In the genomic region with DNA sequence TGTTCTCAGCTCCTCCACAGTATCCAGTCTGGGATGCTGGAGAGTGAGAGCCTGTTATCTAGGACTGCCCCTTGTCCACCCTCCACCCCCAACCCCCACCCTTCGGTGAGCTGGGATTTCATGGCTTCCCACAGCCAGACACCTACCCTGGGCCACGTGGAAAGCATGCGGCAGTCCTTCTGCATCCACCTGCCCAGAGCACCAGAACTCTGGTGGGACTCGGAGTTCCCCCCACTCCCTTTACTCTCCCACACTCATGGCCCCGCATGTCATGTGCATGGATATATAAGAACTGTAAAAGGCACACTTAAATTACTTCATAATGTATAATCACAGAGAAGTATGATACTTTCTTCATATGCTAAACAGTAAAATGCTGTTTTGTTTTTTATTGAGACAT, we compare ENCODE assay signal across 30 mouse cellular contexts.
"Had no signal": no experiment of that assay in that cellular context is flagged by ENCODE, and none has a peak within 500 bp of the region (broad histone marks: within the 10 kb centered on the region; RNA-seq: fewer than 3 reads in every experiment).

No protein-coding gene starts in this region.

- DNase-seq: left cerebral cortex, postnatal 4 days; liver; liver, embryonic 13.5 days; liver, postnatal 0 days; lung, adult 18-20 months; lung, adult 2 months; lung, embryonic 14.5 days; lung, postnatal 10 days; lung, postnatal 14 days; lung, postnatal 36 days; lung, postnatal 4 days; midbrain, embryonic 14.5 days had no signal

- H3K4me2 ChIP-seq: limb, embryonic 12.5 days; limb, embryonic 13.5 days; limb, embryonic 15.5 days; liver, embryonic 11.5 days; liver, embryonic 12.5 days; liver, embryonic 13.5 days; liver, embryonic 15.5 days; lung, embryonic 14.5 days; lung, embryonic 15.5 days; midbrain, embryonic 11.5 days; midbrain, embryonic 12.5 days; midbrain, embryonic 13.5 days; midbrain, embryonic 15.5 days; neural tube, embryonic 12.5 days had no signal

- H3K36me3 ChIP-seq: limb, embryonic 10.5 days; limb, embryonic 12.5 days; limb, embryonic 13.5 days; limb, embryonic 15.5 days; liver, embryonic 12.5 days; liver, embryonic 13.5 days; liver, embryonic 15.5 days; lung, embryonic 15.5 days; midbrain, embryonic 10.5 days; midbrain, embryonic 12.5 days; midbrain, embryonic 13.5 days; midbrain, embryonic 15.5 days; neural tube, embryonic 12.5 days had no signal

- H3K4me1 ChIP-seq: limb, embryonic 10.5 days; limb, embryonic 12.5 days; limb, embryonic 13.5 days; limb, embryonic 15.5 days; liver, embryonic 12.5 days; liver, embryonic 13.5 days; liver, embryonic 15.5 days; lung, embryonic 15.5 days; megakaryocyte, embryonic 14.5 days; midbrain, embryonic 10.5 days; midbrain, embryonic 12.5 days; midbrain, embryonic 13.5 days; midbrain, embryonic 15.5 days; neural tube, embryonic 12.5 days had no signal

- H3K27ac ChIP-seq: limb, embryonic 10.5 days; limb, embryonic 12.5 days; limb, embryonic 13.5 days; limb, embryonic 15.5 days; liver, embryonic 12.5 days; liver, embryonic 13.5 days; liver, embryonic 14.5 days; liver, embryonic 15.5 days; lung, embryonic 15.5 days; macrophage; midbrain, embryonic 10.5 days; midbrain, embryonic 12.5 days; midbrain, embryonic 13.5 days; midbrain, embryonic 15.5 days; neural tube, embryonic 12.5 days had no signal

- H3K27me3 ChIP-seq: limb, embryonic 12.5 days; limb, embryonic 13.5 days; limb, embryonic 15.5 days; liver, embryonic 12.5 days; liver, embryonic 13.5 days; liver, embryonic 15.5 days; lung, embryonic 15.5 days; megakaryocyte, embryonic 14.5 days; midbrain, embryonic 12.5 days; midbrain, embryonic 13.5 days; midbrain, embryonic 15.5 days; neural tube, embryonic 12.5 days had no signal

- H3K4me3 ChIP-seq: limb, embryonic 10.5 days; limb, embryonic 12.5 days; limb, embryonic 13.5 days; limb, embryonic 15.5 days; liver, embryonic 12.5 days; liver, embryonic 13.5 days; liver, embryonic 15.5 days; lung, embryonic 15.5 days; megakaryocyte, embryonic 14.5 days; midbrain, embryonic 10.5 days; midbrain, embryonic 12.5 days; midbrain, embryonic 13.5 days; midbrain, embryonic 15.5 days; myocyte; neural tube, embryonic 12.5 days had no signal

- H3K9ac ChIP-seq: limb, embryonic 12.5 days; limb, embryonic 13.5 days; limb, embryonic 15.5 days; liver, embryonic 12.5 days; liver, embryonic 13.5 days; liver, embryonic 14.5 days; liver, embryonic 15.5 days; liver, postnatal 0 days; lung, embryonic 14.5 days; lung, embryonic 15.5 days; midbrain, embryonic 12.5 days; midbrain, embryonic 13.5 days; midbrain, embryonic 15.5 days; neural tube, embryonic 12.5 days had no signal

- H3K9me3 ChIP-seq: limb, embryonic 10.5 days; limb, embryonic 12.5 days; limb, embryonic 13.5 days; limb, embryonic 15.5 days; liver, embryonic 12.5 days; liver, embryonic 13.5 days; liver, embryonic 15.5 days; lung, embryonic 15.5 days; midbrain, embryonic 10.5 days; midbrain, embryonic 12.5 days; midbrain, embryonic 13.5 days; midbrain, embryonic 15.5 days; neural tube, embryonic 12.5 days had no signal
